Mouse (Mus musculus) colon, adult 2 months (tissue): Measurements from ENCODE around the gene Gm9999. TPM values are rescaled to one million over a fixed set of nuclear protein-coding genes. Genes with fewer than 3 reads are reported as not detected.

Source experiments
- polyA plus RNA-seq: library from polyadenylated mRNA; depleted of rRNA; stranded (reverse); fragments of >200 nt; gene quantifications from 2 replicates; pipeline ENCODE4 v1.2.3, GENCODE M21; 2012; rRNA removed

Gm9999 gene
- polyA plus RNA-seq = not detected in 2 replicates

DNA sequence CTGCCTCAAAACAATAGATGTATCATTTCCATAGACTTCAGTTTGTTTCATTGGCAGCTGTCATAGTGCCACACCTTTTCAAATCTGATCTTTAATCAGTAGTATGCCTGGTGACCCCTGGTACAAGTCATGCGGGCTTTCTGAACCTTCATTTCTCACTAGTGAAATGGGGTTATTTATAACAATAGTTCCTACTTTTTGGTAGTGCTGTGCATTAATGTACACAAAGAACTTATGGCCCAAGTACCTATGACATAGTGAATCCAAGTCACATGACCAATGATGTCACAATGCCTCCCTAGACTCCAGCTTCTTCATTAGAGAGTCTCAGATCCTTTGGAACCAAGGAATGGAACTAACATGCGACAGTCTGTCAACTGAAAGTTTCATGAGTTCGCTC, at the start of gene Gm9999:
Gene Gm9999 (plus strand): TSS at position 301 of the 400 bp plus-strand sequence.

DNA sequence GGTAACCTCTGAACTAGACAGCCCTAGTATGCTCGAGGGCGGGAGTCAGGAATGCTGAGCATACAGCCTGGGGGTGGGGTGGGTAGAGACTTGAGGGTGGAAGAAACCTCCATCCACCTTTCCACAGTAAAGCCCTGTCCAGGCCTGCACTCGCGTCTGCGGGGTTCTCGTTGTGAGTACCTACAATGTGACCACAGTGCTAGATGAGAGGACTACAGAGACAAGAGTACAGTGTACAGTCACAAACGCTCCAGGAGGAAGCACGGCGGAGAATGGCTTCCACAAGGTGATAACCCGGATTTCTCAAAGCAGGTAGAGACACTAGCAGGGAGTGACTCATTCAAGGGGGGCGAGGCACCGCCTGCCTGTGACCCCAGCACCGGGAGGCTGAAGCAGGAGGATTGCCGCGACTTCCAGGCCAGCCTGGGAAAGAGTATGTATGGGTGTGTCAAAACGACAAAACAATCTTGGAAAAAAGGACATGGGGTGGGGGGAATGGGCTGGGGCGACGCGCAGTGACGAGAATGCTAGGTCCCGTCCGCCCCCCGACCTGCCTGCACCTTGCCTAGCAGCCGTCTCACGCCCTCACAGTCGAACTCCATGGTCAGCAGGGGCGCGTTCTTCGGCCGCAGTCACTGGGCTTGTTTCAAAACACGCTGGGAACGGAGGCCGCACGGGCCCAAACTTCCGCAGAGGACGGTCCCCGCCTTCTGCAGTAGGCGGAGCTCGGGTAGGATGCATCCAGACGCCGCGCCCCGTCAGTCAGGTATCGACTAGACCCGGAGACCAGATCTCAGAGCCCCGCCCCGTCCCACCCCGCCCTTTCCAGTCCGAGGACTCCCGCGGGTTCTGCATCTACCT, 25.3 kb upstream of the Gm9999 start, which contains the start of gene Uevld:
Gene Uevld (minus strand): TSS at position 697 of the 861 bp plus-strand sequence.

DNA sequence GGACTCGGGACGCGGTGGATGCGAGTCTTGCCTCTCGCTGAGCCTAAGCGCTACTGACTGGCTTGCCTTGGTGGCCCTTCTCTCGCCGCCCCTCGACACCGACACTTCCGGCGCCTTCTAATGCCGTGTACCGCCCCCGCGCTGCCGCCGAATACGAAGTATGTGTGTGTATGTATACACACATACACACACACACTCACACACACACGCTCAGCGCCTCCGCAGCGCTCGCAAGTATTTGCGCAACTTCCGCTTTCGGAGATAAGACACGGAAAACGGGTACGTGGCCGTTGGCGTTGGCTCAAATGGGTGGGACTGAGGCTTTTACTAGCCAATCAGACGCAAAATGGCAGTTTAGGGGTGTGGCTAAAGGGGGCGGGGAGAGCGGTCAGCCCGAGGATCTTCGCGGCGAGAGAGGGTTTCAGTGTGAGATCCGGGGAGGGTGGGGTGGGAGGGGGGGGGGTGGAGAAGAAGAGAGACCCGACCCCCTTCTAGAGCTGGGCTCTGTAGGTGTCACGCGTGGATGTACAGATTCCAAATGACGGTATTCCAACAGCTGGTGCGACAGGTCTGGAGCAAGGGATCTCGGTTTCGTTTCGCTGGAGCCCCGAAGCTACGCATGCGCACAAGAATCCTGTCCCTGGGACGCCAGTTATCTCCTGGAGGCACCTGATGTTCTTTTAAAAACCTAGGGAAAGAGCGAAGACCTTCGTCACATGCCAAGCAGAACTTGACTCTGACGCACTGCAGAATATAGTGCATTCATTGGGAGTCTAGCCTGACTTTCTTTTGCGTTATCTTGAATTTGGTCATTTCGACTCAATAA, 25.0 kb downstream of the Gm9999 start, which contains the start of gene Spty2d1:
Gene Spty2d1 (minus strand): TSS at position 244 of the 826 bp plus-strand sequence.

Other genes with a start within 250 kb of the Gm9999 start
- 404 and 570 TPM in 2 replicates for gene Saa1, start 240.6 kb upstream of the Gm9999 start, polyA plus RNA-seq
- gene Saa2, start 231.8 kb upstream of the Gm9999 start, polyA plus RNA-seq = 2.9 and 17.4 TPM in 2 replicates
- gene Hps5, start 187.5 kb upstream of the Gm9999 start, polyA plus RNA-seq = 21.3 and 22.3 TPM in 2 replicates
- gene Gtf2h1, start 187.5 kb upstream of the Gm9999 start, polyA plus RNA-seq = 6.1 and 8.3 TPM in 2 replicates
- 720 and 854 TPM in 2 replicates for gene Ldha, start 142.1 kb upstream of the Gm9999 start, polyA plus RNA-seq
- not detected in 2 replicates for gene Ldhc, start 122.4 kb upstream of the Gm9999 start, polyA plus RNA-seq
- 67.5 and 67.9 TPM in 2 replicates for gene Tsg101, start 63.6 kb upstream of the Gm9999 start, polyA plus RNA-seq
- 1.8 and 2.2 TPM in 2 replicates for gene Uevld, start 25.1 kb upstream of the Gm9999 start, polyA plus RNA-seq
- gene Spty2d1, start 24.8 kb downstream of the Gm9999 start, polyA plus RNA-seq = 5.4 TPM in 2 replicates
- gene Tmem86a, start 67.0 kb downstream of the Gm9999 start, polyA plus RNA-seq = 16.4 and 29.4 TPM in 2 replicates
- gene Ptpn5, start 150.1 kb downstream of the Gm9999 start, polyA plus RNA-seq = 1.0 and 1.3 TPM in 2 replicates
- not detected in 2 replicates for gene Mrgpra6, start 221.3 kb downstream of the Gm9999 start, polyA plus RNA-seq